Mouse (Mus musculus) layer of hippocampus, postnatal 36 days (tissue): ENCODE results near the gene Ripor2. TPM values are rescaled to one million over a fixed set of nuclear protein-coding genes. Genes with fewer than 3 reads are reported as not detected.

Experiments used
- DNase-seq, 2 experiments: peaks; one replicate each; pipeline ENCODE4 v3.0.0; 2022
- total RNA-seq, 2 experiments: library from RNA; stranded (reverse); gene quantifications; 2 replicates each; pipeline ENCODE4 v1.2.3; 2021

Ripor2 gene
- total RNA-seq, 2 experiments from 2014 or later: 75.7 to 81.1 TPM

DNA sequence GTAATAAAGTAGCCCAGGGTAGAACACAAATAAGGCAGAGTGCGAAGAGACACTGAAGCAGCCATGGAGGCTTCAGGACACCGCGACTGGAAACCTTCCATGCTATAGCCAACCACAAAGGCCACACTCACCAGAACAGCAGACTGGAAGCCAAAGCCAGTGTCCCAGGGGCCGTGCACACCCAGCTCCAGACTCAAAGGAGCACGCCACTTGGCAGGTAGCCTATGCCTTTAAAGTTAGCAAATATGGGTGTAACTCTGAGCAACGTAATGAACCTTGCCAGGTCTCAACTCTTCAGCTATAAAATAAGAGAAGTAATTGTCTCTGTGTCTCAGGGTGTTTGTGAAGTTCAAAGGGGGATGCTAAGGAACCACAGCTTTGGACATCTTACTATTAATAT, 2.9 kb downstream of the Ripor2 start:
- DNase-seq: no peak

DNA sequence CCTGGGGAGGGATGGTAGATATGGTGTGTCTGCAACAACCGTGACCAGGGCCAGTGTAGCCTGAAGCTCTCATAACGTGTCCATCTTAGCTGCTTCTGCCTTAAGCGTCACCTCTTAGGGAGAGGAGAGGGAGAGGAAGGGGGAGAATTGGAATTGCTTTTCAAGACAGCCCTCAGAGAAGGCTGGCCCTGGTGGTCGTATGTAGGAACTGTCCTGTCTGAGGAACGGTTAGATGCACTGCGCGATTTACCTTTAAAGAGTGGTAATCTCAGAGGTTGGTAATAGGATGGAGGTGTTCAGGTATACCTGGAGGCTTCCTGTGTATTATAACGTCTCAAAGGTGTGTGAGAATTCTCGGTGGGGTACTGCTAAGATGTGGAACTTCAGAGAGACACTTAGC, 3.4 kb downstream of the Ripor2 start:
- no peak for DNase-seq

DNA sequence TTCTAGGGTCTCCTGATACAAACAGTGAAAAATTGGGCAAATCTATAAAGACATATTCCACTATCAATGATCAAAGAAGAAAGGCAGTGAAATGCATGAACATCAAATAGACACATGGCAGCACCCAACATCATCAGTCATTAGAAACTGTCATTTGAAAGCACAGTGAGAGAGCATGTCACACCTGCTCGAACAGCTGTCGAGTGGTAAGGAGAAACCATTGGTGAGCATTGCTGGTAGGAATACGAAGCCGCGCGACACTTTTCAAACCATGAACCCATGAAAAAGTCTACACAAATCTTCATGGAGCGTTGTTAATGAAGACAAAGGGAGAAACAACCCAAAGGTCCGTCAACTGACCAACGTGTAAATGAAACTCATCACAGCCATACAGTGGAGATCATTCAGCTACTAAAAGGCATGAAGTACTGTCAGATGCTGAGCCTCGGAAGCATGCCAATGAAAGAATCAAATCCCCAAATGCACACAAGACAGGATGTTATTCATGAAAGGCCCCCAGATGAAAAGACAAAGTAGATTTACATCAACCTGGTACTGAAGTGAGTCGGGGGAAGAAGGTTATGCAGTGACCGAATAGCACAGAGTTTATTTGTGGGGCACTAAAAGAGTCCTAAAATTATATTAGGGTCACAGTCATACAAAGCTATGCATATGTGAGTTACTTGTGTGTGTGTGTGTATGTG, 5.4 kb downstream of the Ripor2 start:
- no peak for DNase-seq

DNA sequence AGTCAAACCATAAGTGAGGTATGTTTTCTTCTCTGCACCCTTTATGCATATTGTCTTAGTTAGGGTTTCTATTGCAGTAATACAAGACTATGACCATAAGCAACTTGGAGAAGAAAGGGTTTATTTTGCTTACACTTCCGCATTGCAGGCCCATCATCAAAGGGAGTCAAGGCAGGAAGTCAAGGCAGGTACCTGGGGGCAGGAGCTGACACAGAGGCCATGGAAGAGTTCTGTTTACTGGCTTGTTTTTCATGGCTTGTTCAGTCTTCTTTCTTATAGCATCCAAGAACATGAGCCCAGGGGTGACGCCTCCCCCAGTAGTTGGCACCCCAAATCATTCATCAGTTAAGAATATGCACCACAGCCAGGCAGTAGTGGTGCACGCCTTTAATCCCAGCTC, 6.6 kb downstream of the Ripor2 start:
- DNase-seq: no peak

DNA sequence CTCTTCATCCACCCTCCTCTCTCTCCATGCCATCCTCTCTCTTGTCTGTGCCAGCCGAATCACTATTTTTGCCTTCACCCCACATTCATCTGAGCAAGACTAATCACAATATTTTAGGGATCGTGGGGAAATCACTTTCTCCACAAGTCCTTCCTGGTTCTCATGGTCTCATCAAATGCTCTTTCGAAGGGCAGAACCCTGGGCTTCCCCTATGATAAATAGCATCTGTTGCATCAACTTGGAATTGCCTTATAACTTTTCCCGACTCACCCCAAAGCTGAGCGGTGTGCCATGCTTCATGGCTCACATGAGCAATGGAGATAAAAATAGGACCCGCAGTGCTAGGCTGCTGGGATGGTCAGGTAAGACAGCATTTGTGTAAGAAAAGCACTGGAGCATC, 9.7 kb downstream of the Ripor2 start:
- DNase-seq: no peak

DNA sequence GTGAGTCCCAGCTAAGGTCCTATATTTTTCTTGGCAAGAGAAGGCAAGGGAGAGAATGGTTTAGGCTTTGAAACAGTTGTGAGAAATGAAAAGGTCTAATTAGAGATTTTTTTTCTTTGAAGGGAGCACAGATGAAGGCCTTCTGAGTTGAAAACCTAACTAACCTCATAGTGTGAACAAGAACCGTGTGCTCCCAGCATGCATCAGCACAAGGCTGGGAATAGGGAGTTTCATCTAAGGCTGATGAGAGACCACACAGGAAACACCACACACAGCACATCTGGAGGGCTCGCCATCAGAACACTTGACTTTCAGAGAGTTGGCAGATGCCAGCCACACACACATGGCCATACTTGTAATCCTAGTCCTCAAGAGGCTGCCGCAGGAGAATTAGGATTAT, 12.3 kb downstream of the Ripor2 start:
- DNase-seq: no peak

DNA sequence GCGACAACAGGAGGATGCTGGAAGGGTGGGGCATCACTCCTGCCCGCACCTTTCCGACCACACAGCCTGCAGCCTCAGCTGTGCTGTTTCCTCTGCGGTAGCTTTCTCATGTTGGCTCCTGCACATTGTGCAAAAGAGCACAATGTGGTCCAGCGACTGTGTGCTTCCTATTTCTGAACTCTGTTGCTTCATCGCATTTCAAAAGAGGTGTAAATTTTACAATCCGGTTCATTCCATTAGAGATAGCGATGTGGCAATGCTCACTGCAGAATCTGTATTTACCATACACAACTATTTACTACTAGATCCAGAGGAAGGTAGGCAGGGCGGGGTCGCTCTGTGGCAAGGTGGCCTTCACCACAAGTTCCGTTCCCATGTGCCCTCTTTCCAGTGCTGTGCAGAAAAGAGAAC, 17.6 kb downstream of the Ripor2 start:
- no peak for DNase-seq

DNA sequence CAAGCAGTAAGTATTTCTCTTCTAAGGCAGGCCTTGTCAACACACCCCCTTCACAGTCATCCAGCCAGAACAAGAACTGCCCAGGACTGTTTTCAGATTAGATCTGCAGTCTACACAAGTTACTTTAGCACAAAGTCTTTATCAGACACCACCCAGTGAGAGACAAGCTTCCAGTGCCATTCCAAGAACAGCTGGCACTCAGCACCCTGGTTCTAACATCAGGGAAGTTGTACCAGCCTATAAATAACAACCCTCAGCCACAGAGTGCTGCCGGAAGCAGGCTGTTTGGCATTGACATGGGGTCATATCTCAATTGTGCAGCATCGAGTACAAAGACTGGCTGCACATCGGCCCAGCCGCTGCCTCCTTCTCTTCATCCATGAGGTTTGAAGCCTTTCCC, 21.0 kb downstream of the Ripor2 start:
- no peak for DNase-seq

DNA sequence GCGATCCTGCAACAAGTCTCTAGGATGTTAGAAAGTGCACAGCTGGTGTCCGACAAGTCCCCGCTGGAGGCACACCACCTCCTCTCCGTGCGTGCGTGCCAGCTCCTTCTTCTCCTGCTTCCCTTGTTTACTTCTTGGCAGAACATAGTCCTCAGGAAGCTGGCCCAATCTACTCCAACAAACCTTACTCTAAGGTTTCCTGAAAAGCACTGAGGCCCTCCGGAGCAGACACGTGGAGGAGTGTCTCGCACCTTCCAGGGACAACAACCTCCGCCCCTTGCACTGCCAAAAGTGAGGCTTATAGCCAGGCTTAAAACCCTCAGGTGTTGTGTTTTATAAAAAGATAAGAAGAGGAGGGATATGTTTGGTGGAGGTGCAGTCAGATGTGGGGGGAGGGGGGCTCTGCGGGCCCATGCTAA, 21.6 kb downstream of the Ripor2 start:
- DNase-seq: no peak

DNA sequence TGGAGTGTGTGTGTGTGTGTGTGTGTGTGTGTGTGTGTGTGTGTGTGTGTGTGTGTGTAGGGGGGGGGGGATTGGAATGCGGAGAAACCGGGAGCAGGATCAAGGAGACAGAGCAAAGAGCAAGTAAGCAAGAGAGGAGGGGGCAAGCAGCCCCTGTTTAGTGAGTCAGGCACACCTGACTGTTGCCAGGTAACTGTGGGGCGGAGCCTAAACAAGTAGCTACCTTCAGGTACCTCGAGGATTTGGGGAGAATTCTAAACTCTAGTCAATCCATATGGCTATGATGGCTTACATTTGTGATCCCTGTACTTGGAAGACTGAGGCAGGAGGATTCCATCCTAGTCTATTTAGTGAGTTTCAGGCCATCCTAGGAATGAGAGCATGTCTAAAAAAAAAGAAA, 22.1 kb downstream of the Ripor2 start:
- DNase-seq: no peak

DNA sequence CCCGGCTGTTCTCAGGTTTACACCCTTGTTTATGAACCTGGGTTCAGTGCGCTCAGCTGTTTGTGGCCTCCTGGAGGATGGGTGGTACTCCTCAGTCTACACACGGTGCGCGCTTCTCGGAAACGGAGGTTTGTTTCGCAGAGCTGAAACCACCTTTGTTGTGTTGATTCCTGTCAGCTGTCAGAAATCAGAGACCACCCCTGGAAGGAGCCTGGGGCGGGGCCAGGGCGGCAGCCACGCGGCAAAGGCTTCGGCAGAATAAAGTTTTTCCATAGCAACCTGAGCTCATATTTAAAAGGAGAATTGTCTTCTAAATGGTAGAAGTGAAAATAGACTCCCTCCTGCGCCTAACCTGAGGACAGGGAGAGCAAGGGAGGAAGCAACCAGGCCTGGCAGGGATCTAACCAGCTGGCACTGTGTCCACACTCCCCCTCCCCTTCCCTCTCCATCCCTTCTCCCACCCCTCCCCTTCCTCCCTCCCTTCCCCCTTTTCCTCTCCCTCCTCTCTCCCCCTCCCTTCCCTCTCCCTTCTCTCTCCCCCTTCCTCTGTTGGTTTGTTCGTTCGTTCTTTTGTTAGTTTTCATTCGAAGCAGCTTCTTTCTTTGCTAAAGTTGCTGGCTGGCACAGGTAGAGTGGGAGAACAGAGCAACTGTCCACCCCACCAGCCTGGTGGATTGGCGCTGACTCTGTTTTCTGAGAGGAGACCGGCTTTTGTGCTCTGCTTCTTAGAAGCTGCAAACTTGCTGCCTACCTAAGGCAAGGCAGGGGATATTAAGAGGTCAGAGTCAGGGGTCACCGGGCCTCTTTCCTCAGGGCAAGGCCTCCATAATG, 23.0 kb downstream of the Ripor2 start:
- no peak for DNase-seq

DNA sequence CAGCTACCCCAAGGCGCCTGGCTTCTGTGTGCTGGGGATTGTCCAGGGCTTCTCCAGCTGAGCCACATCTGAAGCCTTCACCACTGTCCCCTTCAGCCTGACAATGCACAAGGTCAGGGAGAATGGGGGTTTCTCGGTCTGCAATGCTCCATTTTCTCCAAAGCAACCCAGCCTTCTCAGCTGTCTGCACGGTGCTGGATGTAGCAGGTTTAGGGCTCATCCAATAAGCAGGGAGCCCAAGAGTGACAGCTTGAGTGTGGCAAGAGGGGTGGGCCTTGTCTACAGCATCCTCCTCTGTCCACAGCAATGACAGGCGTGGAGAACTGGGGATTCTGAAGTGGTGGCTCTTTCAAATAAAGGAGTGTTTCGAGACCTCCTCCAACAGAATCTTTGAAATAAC, 23.8 kb downstream of the Ripor2 start:
- DNase-seq: no peak

DNA sequence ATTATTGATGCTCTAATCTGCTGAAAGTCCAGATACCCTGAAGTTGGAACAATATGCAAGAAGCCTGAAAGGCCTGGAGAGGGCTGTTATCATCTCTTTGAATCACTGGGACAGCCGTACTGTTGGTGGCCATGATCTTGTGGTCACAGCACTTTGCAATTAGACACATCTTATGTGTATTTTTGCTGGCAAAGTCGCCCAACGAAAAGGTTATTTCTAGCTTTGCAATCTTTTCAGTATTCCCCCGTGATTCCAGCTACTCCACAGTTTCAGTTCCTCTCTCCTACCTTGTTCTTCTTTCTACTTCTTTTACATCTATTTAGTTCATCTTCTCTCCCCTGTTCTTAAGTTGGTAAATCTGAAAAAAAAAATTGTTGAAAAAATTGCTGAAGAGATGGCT, 26.0 kb downstream of the Ripor2 start:
- no peak for DNase-seq

DNA sequence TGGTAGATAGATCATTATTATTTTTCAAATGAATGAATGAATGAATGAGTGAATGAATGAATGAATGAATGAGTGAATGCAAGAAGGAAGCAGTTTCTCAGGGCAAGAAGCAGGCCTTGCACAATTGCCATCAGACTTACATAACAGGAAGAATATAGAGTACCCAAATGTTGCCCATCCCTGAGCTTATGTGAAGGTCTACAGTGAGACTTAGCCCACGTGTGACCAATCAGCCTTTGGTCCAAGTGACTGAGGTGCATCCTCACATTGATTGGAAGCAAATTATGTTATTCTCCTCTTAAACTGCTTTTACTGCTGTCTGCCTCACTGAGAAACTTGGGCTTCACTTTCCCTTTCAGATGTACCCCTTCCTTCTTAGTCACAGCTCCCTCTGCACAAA, 26.7 kb downstream of the Ripor2 start:
- DNase-seq: no peak

DNA sequence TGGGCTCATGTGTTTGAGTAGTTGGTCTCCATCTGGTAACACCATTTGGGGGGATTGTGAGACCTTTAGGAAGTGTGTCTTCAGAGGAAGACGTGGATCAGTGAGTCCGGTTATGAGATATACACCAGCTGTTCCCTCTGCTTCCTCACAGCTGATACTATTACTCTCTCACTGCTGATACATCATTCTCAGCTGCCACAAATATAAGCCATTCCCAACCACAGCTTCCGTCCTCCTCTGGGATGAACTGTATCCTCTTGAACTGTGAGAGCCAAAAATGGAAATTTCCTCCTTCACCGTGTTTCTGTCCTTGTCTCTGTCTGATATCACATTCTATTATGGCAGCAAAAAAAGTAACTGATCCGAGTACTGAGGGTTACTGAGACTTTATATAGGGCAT, 28.9 kb downstream of the Ripor2 start:
- no peak for DNase-seq

DNA sequence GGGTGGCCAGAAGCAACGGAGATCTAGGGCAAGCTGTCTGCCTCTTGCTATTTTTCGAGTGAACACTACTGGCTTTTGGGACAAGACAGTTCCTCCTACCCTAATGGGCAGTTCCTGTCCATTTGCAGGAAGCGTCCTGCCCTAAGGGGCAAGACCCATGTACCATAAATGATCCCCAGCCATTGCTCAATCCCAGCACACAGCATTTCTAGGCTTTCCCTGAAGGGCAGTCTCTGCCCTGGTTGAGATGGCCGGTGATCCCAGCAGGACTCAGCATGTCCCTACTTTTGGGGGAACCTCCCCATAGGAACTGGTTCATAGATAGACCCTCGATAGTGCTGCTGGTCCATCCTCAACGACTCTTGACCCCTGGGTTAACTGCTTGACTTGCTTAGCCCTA, 31.0 kb downstream of the Ripor2 start:
- no peak for DNase-seq

DNA sequence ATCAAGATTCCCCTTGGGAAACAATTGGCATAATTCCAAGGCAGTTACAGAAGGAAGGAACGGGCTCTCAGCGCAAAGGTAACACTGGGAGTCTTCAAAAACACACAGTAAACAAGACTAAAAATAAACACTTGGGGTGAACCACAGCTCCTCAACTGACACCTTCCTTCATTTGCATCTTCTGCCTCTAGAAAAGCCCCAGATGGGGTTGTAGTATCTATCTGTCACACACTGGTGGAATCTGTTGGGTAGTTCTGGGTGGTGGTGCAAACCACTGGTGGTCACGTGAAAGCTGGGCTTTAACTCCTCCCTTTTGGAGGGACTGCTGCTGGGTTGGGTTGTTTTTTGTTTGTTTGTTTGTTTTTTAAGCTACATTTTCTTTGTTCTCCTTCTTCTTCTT, 31.4 kb downstream of the Ripor2 start:
- no peak for DNase-seq

DNA sequence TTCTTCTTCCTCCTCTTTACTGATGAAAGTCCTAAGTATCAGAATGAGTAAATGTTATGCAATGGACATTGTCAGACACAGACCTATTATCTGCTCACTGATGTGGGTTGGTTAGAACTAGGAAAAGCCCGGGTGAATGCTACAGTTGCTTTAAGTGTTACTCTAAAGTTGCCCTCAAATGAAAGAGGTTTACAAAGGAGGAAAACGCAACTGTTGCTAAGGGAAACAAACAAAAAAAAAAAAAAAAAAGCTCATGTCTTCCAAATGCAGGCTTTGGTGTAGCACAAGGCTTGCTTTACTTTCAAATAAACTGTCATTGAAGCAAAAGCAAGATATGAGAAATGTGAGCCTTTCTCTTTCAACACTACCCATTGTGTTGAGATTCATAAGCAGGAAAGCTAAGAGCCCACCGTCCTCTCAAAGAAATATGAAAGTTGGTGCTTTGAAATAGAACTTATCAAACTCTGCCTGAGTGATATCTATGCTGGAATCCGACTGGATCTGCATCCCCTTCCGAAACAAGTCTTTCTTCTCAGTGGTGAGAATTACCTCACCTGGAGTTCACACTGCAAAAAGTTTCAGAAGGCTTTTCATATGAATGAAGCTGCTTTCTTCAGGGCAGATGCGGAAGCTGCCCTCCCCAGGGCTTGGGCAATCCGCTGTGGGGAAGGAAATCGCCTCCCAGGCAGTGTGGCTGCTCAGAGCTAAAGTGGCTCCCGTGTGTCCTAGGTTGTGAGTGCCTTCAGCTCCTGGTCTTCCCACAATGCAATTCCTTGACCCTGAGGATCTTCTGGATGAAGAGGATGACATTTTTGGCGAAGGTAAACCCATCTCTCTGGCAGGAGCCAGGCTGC, 32.2 kb downstream of the Ripor2 start:
- DNase-seq: no peak

DNA sequence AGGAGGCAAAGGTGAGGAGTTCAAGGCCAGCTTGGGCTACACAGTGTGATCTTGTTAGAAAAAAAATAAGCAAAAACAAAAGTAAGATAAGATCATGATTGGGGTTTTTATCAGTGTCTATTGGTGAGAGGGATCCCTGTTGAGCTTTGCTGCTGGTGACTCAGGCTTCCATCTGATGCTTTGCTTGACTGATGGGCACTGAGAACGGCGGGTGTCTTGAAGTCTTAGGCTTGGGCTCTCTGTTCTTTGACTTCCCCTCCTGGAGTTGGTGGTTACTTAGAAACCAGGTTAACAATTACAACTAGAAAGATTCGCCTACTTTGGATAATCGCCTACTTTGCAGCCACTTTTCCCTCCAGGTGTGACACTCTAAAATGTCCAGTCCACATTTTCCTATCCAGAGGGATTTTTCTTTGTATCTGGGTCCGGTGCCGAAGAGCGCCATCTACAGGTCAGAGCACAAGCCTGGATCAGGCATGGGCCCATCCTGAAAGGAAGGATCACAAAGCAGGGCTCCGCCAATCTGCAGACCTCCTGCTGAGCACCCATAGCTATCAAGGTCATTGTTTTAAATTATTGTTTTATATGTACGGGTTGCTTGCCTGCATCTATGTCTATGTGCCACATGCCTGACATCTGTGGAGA, 34.1 kb downstream of the Ripor2 start:
- DNase-seq: no peak

DNA sequence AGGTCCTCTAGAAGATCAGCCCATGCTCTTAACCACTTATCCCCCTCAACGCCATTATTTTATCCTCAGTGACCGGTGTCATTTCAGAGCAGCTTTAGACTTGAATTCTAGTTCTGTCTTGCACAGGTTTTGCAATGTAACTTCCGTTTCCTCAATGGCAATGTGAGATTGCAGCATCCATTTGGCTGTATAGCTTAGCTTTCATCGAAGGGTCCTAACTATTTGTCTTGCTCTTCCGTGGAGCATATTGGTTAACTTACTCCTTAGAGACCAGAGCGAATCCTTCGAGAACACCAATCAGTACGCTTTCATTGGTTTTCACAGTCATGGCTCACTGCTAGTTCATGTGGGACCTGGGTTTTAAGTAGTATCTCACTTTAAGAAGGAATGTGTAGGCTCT, 34.7 kb downstream of the Ripor2 start:
- DNase-seq: no peak

DNA sequence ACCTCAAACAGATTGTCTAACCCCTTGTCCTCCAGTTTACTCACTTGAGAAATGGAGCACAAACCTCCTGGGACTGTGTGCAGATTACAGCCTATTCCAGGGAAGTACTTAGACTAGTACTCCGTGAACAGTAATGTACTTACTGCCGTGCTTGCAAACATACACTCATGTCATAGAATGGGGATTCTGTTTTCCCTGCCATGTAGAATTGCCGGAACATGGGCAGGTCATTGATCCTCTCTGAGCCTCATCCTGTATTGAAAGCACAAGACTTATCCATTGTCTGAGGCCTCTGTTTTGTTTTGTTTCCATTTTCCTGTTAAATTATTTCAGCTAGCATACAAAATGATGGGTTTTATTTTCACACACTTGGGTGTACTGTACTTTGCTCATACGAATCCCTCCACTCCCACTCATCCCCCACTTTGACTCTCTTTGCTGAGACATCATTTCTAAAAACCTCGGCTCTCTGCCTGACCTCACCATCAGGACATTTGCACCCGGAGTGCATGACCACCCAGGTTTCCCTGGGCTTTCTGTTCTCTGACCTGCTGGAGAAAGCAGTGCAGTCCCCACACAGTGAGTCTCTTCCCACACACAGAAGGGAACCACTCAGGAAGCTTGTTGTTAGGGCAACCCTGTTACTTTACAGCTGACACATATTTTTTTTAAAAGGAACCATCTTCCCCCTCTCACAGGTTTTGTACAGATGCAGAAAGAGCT, 35.2 kb downstream of the Ripor2 start:
- no peak for DNase-seq

DNA sequence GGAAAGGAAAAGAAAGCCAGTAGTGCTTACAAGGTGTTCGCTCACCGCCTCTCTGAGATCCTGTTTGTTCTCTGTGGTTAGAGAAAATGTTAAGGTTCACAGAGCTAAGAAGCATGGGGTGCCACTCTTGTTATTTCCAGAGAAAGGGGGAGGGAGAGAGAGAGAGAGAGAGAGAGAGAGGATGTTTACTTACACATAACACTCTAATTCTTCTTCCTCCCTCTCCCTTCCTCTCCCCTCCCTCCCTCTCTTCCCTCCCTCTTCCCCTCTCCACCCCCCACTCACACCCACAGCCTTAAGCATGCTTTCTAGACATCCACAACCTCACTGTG, 35.8 kb downstream of the Ripor2 start:
- no peak for DNase-seq
